Mouse (Mus musculus): ENCODE measurements at regions not wholly inside any gene's neighbourhood (a gene's known extent, or its start where the extent isn't known, plus 50 kb on each side); places are given as distances from the start of the nearest gene placed in this dataset.
"Not testable (repeated sequence)": the region's sequence is repeated elsewhere in the genome, so short reads cannot be mapped to it uniquely, and the experiment has no call there.

DNA sequence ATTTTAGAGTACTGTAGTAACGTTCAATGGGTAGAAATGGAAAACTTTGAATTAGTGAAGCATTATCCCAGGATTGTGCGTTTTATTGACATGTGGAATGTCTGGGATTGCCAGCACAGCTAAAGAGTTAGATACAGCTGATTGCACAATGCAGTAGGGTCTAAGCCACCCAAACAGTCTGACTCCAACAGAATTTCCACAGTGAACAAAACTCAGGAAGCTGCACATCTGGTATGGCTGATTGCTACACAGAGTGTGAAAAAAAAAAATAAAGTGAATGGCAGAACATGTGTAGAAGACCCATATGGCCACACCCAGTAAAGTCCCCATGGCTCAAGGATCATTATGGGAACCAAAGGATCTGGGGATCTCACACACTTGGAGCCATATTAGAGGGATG, 596.0 kb upstream of the Igfbp3 start:
- Histone ChIP-seq H3K36me3 (ENCODE audit: control insufficient read depth, insufficient read depth, low read length) (no peaks in the 10 kb centered on the region), H3K4me2 (ENCODE audit: low read length) (no peak overlapping the region), H3K27ac (replicated peaks in 1 of 2; ENCODE audit: control insufficient read depth in 1 of 2, insufficient read depth in 1 of 2, low read depth in 2 of 2, low read length in 2 of 2) (no peak overlapping the region), H3K9ac (ENCODE audit: low read length) (no peak overlapping the region), H3K27me3 (ENCODE audit: control insufficient read depth, insufficient read depth, low read length) (no peaks in the 10 kb centered on the region), H3K9me3 (ENCODE audit: control insufficient read depth, low read length) (no peaks in the 10 kb centered on the region), H3K4me3 (ENCODE audit: control insufficient read depth in 1 of 2, insufficient read depth in 1 of 2, low read depth in 1 of 2, low read length in 2 of 2) (no peak overlapping the region), H3K4me1 (ENCODE audit: control insufficient read depth in 2 of 2, insufficient read depth in 2 of 2, low read length in 2 of 2) (no peaks in the 10 kb centered on the region)
- 74% methylated on average over 2 of the region's 2 CpGs for WGBS
- ATAC-seq (ENCODE audit: insufficient number of reproducible peaks, insufficient read depth, low FRiP score, low read depth) = no peak

GRCm38 (mm10) chr11:7796373-7796772, 582.6 kb upstream of the Igfbp3 start:
- no peak overlapping the region for H3K4me2 ChIP-seq (ENCODE audit: low read length)
- no peak overlapping the region for H3K4me3 ChIP-seq (ENCODE audit: control insufficient read depth in 1 of 2, insufficient read depth in 1 of 2, low read depth in 1 of 2, low read length in 2 of 2)
- no peaks in the 10 kb centered on the region for H3K4me1 ChIP-seq (ENCODE audit: control insufficient read depth in 2 of 2, insufficient read depth in 2 of 2, low read length in 2 of 2)
- no peak for ATAC-seq (ENCODE audit: insufficient number of reproducible peaks, insufficient read depth, low FRiP score, low read depth)
- no peak overlapping the region for H3K9ac ChIP-seq (ENCODE audit: low read length)
- H3K9me3 ChIP-seq (ENCODE audit: control insufficient read depth, low read length) = no peaks in the 10 kb centered on the region
- no peak overlapping the region for H3K27ac ChIP-seq (replicated peaks in 1 of 2; ENCODE audit: control insufficient read depth in 1 of 2, insufficient read depth in 1 of 2, low read depth in 2 of 2, low read length in 2 of 2)
- H3K36me3 ChIP-seq (ENCODE audit: control insufficient read depth, insufficient read depth, low read length) = no peaks in the 10 kb centered on the region
- H3K27me3 ChIP-seq (ENCODE audit: control insufficient read depth, insufficient read depth, low read length) = no peaks in the 10 kb centered on the region
- 78% methylated on average over 5 of the region's 5 CpGs for WGBS

DNA sequence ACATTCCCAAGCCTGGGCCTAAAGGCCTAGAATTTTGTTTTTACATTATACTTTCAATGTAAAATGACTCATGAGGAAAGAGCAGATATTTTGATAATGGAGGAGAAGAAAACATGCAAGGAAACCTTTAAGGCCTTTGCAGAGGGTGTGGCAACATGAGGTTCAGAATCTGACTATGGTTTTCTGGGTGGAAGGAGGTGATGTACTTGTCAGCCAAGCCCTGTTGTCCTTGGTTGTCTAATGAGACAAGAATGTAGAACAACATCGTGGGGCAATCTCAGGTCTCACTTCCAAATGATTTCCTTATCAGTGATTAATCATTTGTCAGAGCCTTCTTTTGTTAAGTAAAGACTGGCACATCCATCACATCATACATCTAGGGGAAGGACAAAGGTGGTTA, 580.5 kb upstream of the Igfbp3 start:
- no peaks in the 10 kb centered on the region for H3K9me3 ChIP-seq (ENCODE audit: control insufficient read depth, low read length)
- no peak overlapping the region for H3K27ac ChIP-seq (replicated peaks in 1 of 2; ENCODE audit: control insufficient read depth in 1 of 2, insufficient read depth in 1 of 2, low read depth in 2 of 2, low read length in 2 of 2)
- H3K4me3 ChIP-seq (ENCODE audit: control insufficient read depth in 1 of 2, insufficient read depth in 1 of 2, low read depth in 1 of 2, low read length in 2 of 2) = no peak overlapping the region
- no peak overlapping the region for H3K4me2 ChIP-seq (ENCODE audit: low read length)
- H3K9ac ChIP-seq (ENCODE audit: low read length) = no peak overlapping the region
- no peak for ATAC-seq (ENCODE audit: insufficient number of reproducible peaks, insufficient read depth, low FRiP score, low read depth)
- 25% methylated on average over 1 of the region's 1 CpGs for WGBS
- no peaks in the 10 kb centered on the region for H3K36me3 ChIP-seq (ENCODE audit: control insufficient read depth, insufficient read depth, low read length)
- H3K4me1 ChIP-seq (ENCODE audit: control insufficient read depth in 2 of 2, insufficient read depth in 2 of 2, low read length in 2 of 2) = no peaks in the 10 kb centered on the region
- H3K27me3 ChIP-seq (ENCODE audit: control insufficient read depth, insufficient read depth, low read length) = no peaks in the 10 kb centered on the region

GRCm38 (mm10) chr11:7780476-7781112, 566.9 kb upstream of the Igfbp3 start:
- WGBS = 79% methylated on average over 8 of the region's 8 CpGs
- Histone ChIP-seq H3K4me3 (ENCODE audit: control insufficient read depth in 1 of 2, insufficient read depth in 1 of 2, low read depth in 1 of 2, low read length in 2 of 2) (no peak overlapping the region), H3K4me2 (ENCODE audit: low read length) (no peak overlapping the region), H3K9ac (ENCODE audit: low read length) (no peak overlapping the region), H3K4me1 (ENCODE audit: control insufficient read depth in 2 of 2, insufficient read depth in 2 of 2, low read length in 2 of 2) (no peaks in the 10 kb centered on the region), H3K27ac (replicated peaks in 1 of 2; ENCODE audit: control insufficient read depth in 1 of 2, insufficient read depth in 1 of 2, low read depth in 2 of 2, low read length in 2 of 2) (no peak overlapping the region), H3K36me3 (ENCODE audit: control insufficient read depth, insufficient read depth, low read length) (no peaks in the 10 kb centered on the region), H3K27me3 (ENCODE audit: control insufficient read depth, insufficient read depth, low read length) (no peaks in the 10 kb centered on the region), H3K9me3 (ENCODE audit: control insufficient read depth, low read length) (no peaks in the 10 kb centered on the region)
- no peak for ATAC-seq (ENCODE audit: insufficient number of reproducible peaks, insufficient read depth, low FRiP score, low read depth)

DNA sequence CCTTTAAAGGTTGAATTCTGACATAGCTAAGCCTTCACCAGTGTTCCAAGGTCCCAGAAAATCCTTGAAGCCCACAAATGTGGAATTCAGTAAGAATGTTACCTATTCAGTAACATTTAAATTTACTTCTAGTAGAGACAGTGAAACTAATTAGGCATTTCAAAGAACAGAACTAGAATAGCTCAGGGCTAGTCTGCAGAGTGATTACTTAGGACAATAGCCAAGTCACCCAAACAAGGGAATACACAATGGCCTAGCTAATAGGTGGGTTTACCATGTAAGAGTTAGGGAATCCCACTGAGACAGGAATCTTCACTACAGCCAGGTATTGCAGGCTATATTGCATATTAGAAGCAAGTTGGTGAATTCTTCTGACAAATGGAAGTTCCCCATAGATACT, 561.6 kb upstream of the Igfbp3 start:
- H3K9ac ChIP-seq (ENCODE audit: low read length); H3K9me3 ChIP-seq (ENCODE audit: control insufficient read depth, low read length); H3K4me2 ChIP-seq (ENCODE audit: low read length); ATAC-seq (ENCODE audit: insufficient number of reproducible peaks, insufficient read depth, low FRiP score, low read depth); H3K4me3 ChIP-seq (ENCODE audit: control insufficient read depth in 1 of 2, insufficient read depth in 1 of 2, low read depth in 1 of 2, low read length in 2 of 2); H3K27ac ChIP-seq (replicated peaks in 1 of 2; ENCODE audit: control insufficient read depth in 1 of 2, insufficient read depth in 1 of 2, low read depth in 2 of 2, low read length in 2 of 2); H3K36me3 ChIP-seq (ENCODE audit: control insufficient read depth, insufficient read depth, low read length); H3K27me3 ChIP-seq (ENCODE audit: control insufficient read depth, insufficient read depth, low read length); H3K4me1 ChIP-seq (ENCODE audit: control insufficient read depth in 2 of 2, insufficient read depth in 2 of 2, low read length in 2 of 2): not testable (repeated sequence)

DNA sequence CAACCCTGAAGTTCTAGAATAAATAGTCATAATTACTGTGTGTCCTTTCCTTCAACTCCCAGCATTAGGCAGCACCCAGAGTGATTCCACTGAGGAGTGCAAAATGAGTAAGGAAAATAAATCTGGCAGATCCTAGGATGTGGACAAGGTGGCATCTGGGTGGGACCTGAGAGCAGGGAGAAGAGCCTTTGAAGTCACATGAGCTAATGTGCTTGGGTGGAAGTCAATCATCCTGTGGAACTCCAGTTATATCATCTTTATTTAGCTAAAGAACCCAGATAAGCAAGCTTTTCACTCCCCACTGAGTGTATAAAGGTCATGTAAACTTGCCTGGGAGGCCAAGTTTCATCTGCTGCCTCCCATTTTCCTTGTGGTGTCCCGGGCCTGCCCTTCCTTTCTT, 551.6 kb upstream of the Igfbp3 start:
- Histone ChIP-seq H3K9ac (ENCODE audit: low read length) (no peak overlapping the region), H3K27ac (replicated peaks in 1 of 2; ENCODE audit: control insufficient read depth in 1 of 2, insufficient read depth in 1 of 2, low read depth in 2 of 2, low read length in 2 of 2) (no peak overlapping the region), H3K4me1 (ENCODE audit: control insufficient read depth in 2 of 2, insufficient read depth in 2 of 2, low read length in 2 of 2) (no peaks in the 10 kb centered on the region), H3K4me2 (ENCODE audit: low read length) (no peak overlapping the region), H3K4me3 (ENCODE audit: control insufficient read depth in 1 of 2, insufficient read depth in 1 of 2, low read depth in 1 of 2, low read length in 2 of 2) (no peak overlapping the region), H3K27me3 (ENCODE audit: control insufficient read depth, insufficient read depth, low read length) (no peaks in the 10 kb centered on the region), H3K9me3 (ENCODE audit: control insufficient read depth, low read length) (no peaks in the 10 kb centered on the region), H3K36me3 (ENCODE audit: control insufficient read depth, insufficient read depth, low read length) (no peaks in the 10 kb centered on the region)
- 52% methylated on average over 1 of the region's 1 CpGs for WGBS
- no peak for ATAC-seq (ENCODE audit: insufficient number of reproducible peaks, insufficient read depth, low FRiP score, low read depth)

- no peak for ATAC-seq (ENCODE audit: insufficient number of reproducible peaks, insufficient read depth, low FRiP score, low read depth)
- whole genome bisulfite sequencing = 79% methylated on average over 6 of the region's 6 CpGs
Observed at GRCm38 (mm10) chr11:7758862-7759467, 545.2 kb upstream of the Igfbp3 start.

More at GRCm38 (mm10) chr11:7758862-7759467, 545.2 kb upstream of the Igfbp3 start:
- H3K27me3 ChIP-seq (ENCODE audit: control insufficient read depth, insufficient read depth, low read length) = no peaks in the 10 kb centered on the region
- H3K9ac ChIP-seq (ENCODE audit: low read length) = no peak overlapping the region
- H3K4me1 ChIP-seq (ENCODE audit: control insufficient read depth in 2 of 2, insufficient read depth in 2 of 2, low read length in 2 of 2) = no peaks in the 10 kb centered on the region
- no peaks in the 10 kb centered on the region for H3K36me3 ChIP-seq (ENCODE audit: control insufficient read depth, insufficient read depth, low read length)
- H3K9me3 ChIP-seq (ENCODE audit: control insufficient read depth, low read length) = no peaks in the 10 kb centered on the region
- H3K4me3 ChIP-seq (ENCODE audit: control insufficient read depth in 1 of 2, insufficient read depth in 1 of 2, low read depth in 1 of 2, low read length in 2 of 2) = no peak overlapping the region
- no peak overlapping the region for H3K27ac ChIP-seq (replicated peaks in 1 of 2; ENCODE audit: control insufficient read depth in 1 of 2, insufficient read depth in 1 of 2, low read depth in 2 of 2, low read length in 2 of 2)
- H3K4me2 ChIP-seq (ENCODE audit: low read length) = no peak overlapping the region

Data from heart, embryonic 14.5 days (tissue).